Mouse (Mus musculus) MEL (cell line): ENCODE results near the gene Mipol1. TPM values are rescaled to one million over a fixed set of nuclear protein-coding genes. Genes with fewer than 3 reads are reported as not detected.

Source experiments
- DNase-seq: peaks from one replicate; pipeline ENCODE4 v3.0.0; 2011; ENCODE audit warnings: low read depth, low spot score
- H3K27ac ChIP-seq: 2 replicates; pipeline ENCODE4 v1.5.1; 2012; ENCODE audit warnings: low read depth, mild to moderate bottlenecking, control low read depth, low read length, moderate library complexity; ENCODE audit not compliant: control insufficient read depth
- H3K27me3 ChIP-seq, 2 experiments: fragments of 150-350 bp in 1 of 2; sonication (generic) in 1 of 2; 2 replicates each; pipeline ENCODE4 v1.6.1; 2012; ENCODE audit warnings: low read length in 2 of 2, mild to moderate bottlenecking in 2 of 2, improper control_type of control experiment in 1 of 2, moderate library complexity in 1 of 2; ENCODE audit not compliant: insufficient read depth in 2 of 2, control insufficient read depth in 1 of 2
- H3K36me3 ChIP-seq, 2 experiments: 2 replicates each; pipeline ENCODE4 v1.6.1; 2012 to 2014; ENCODE audit warnings: low read length in 2 of 2, improper control_type of control experiment in 1 of 2, inconsistent platforms in 1 of 2, mild to moderate bottlenecking in 1 of 2; ENCODE audit not compliant: insufficient read depth in 2 of 2, control insufficient read depth in 1 of 2
- H3K4me1 ChIP-seq, 2 experiments: fragments of 150-350 bp in 1 of 2; sonication (generic) in 1 of 2; 2 replicates each; pipeline ENCODE4 v1.6.1; 2012; ENCODE audit warnings: low read length in 2 of 2, improper control_type of control experiment in 1 of 2, mild to moderate bottlenecking in 1 of 2; ENCODE audit not compliant: insufficient read depth in 2 of 2, control insufficient read depth in 1 of 2
- H3K4me3 ChIP-seq, 2 experiments: fragments of 150-350 bp in 1 of 2; sonication (generic) in 1 of 2; 2 replicates each; pipeline ENCODE4 v1.5.1; 2012; ENCODE audit warnings: low read depth in 2 of 2, low read length in 2 of 2, mild to moderate bottlenecking in 2 of 2, moderate library complexity in 2 of 2, control low read depth in 1 of 2, improper control_type of control experiment in 1 of 2; ENCODE audit not compliant: control insufficient read depth in 1 of 2, insufficient read depth in 1 of 2
- H3K79me2 ChIP-seq: 2 replicates; pipeline ENCODE4 v1.6.1; 2012; ENCODE audit warnings: mild to moderate bottlenecking, low read length, moderate library complexity; ENCODE audit not compliant: control insufficient read depth, poor library complexity, insufficient read depth
- H3K9ac ChIP-seq: 2 replicates; pipeline ENCODE4 v1.6.1; 2012; ENCODE audit warnings: low read depth, mild to moderate bottlenecking, control low read depth, low read length, moderate library complexity; ENCODE audit not compliant: control insufficient read depth, poor library complexity, severe bottlenecking
- H3K9me3 ChIP-seq: fragments of 150-350 bp; sonication (generic); replicated peaks from 2 replicates; pipeline ENCODE4 v1.6.1; 2012; ENCODE audit warnings: mild to moderate bottlenecking, low read length, improper control_type of control experiment, moderate library complexity; ENCODE audit not compliant: insufficient read depth
- BHLHE40 ChIP-seq: IDR thresholded peaks from 2 replicates; pipeline ENCODE4 v1.6.1; 2012; ENCODE audit warnings: low read depth, mild to moderate bottlenecking, inconsistent platforms, low read length, improper control_type of control experiment, borderline replicate concordance
- CHD2 ChIP-seq: IDR thresholded peaks from 2 replicates; pipeline ENCODE4 v1.6.1; 2011; ENCODE audit warnings: low read length, improper control_type of control experiment
- CTCF ChIP-seq, 3 experiments: IDR thresholded peaks in 2 of 3; conservative IDR thresholded peaks in 1 of 3; 2 replicates each; pipeline ENCODE4 v1.5.1; 2011 to 2012; ENCODE audit warnings: low read length in 3 of 3, low read depth in 2 of 3, mild to moderate bottlenecking in 2 of 3, improper control_type of control experiment in 1 of 3, inconsistent platforms in 1 of 3, mixed read lengths in 1 of 3, moderate library complexity in 1 of 3; ENCODE audit not compliant: control insufficient read depth in 1 of 3, insufficient read depth in 1 of 3, poor library complexity in 1 of 3, severe bottlenecking in 1 of 3
- ELF1 ChIP-seq: IDR thresholded peaks from 2 replicates; pipeline ENCODE4 v1.6.1; 2014; ENCODE audit warnings: low read depth, mild to moderate bottlenecking, inconsistent platforms, low read length, improper control_type of control experiment, moderate library complexity
- EP300 ChIP-seq, 2 experiments: IDR thresholded peaks; 2 replicates each; pipeline ENCODE4 v1.6.1; 2011; ENCODE audit warnings: improper control_type of control experiment in 2 of 2, low read length in 2 of 2, low read depth in 1 of 2, mild to moderate bottlenecking in 1 of 2
- ETS1 ChIP-seq: IDR thresholded peaks from 2 replicates; pipeline ENCODE4 v1.6.1; 2012; ENCODE audit warnings: low read depth, mild to moderate bottlenecking, inconsistent platforms, low read length, improper control_type of control experiment, moderate library complexity
- GATA1 ChIP-seq: IDR thresholded peaks from 2 replicates; pipeline ENCODE4 v1.6.1; 2011; ENCODE audit warnings: low read depth, low read length, improper control_type of control experiment
- HCFC1 ChIP-seq: IDR thresholded peaks from 2 replicates; pipeline ENCODE4 v1.6.1; 2012; ENCODE audit warnings: low read depth, mild to moderate bottlenecking, inconsistent platforms, low read length, improper control_type of control experiment, moderate library complexity
- JUND ChIP-seq: IDR thresholded peaks from 2 replicates; pipeline ENCODE4 v1.6.1; 2011; ENCODE audit warnings: low read depth, mild to moderate bottlenecking, improper control_type of control experiment, low read length
- MAFK ChIP-seq: IDR thresholded peaks from 2 replicates; pipeline ENCODE4 v1.6.1; 2011; ENCODE audit warnings: low read depth, mild to moderate bottlenecking, low read length, improper control_type of control experiment, borderline replicate concordance
- MXI1 ChIP-seq: IDR thresholded peaks from 2 replicates; pipeline ENCODE4 v1.6.1; 2011; ENCODE audit warnings: mild to moderate bottlenecking, low read depth, low read length, improper control_type of control experiment
- NELFE ChIP-seq: IDR thresholded peaks from 2 replicates; pipeline ENCODE4 v1.6.1; 2011; ENCODE audit warnings: low read depth, low read length, improper control_type of control experiment
- NRF1 ChIP-seq: IDR thresholded peaks from 2 replicates; pipeline ENCODE4 v1.6.1; 2014; ENCODE audit warnings: low read depth, mild to moderate bottlenecking, inconsistent platforms, low read length, improper control_type of control experiment, moderate library complexity; ENCODE audit not compliant: poor library complexity, insufficient read depth, severe bottlenecking
- POLR2A ChIP-seq, 2 experiments: IDR thresholded peaks; 2 replicates each; pipeline ENCODE4 v1.6.1; 2011 to 2012; ENCODE audit warnings: low read length in 2 of 2, mild to moderate bottlenecking in 2 of 2, control low read depth in 1 of 2, improper control_type of control experiment in 1 of 2, low read depth in 1 of 2, moderate library complexity in 1 of 2; ENCODE audit not compliant: control insufficient read depth in 1 of 2, insufficient read depth in 1 of 2, poor library complexity in 1 of 2
- POLR2AphosphoS2 ChIP-seq: IDR thresholded peaks from 2 replicates; pipeline ENCODE4 v1.6.1; 2011; ENCODE audit warnings: low read length, improper control_type of control experiment
- RAD21 ChIP-seq: IDR thresholded peaks from 2 replicates; pipeline ENCODE4 v1.6.1; 2011; ENCODE audit warnings: mild to moderate bottlenecking, low read depth, low read length, improper control_type of control experiment
- RCOR1 ChIP-seq: IDR thresholded peaks from 2 replicates; pipeline ENCODE4 v1.6.1; 2012; ENCODE audit warnings: low read depth, mild to moderate bottlenecking, inconsistent platforms, low read length, improper control_type of control experiment
- SIN3A ChIP-seq: IDR thresholded peaks from 2 replicates; pipeline ENCODE4 v1.6.1; 2012; ENCODE audit warnings: low read length, improper control_type of control experiment, inconsistent platforms
- TAL1 ChIP-seq: IDR thresholded peaks from 2 replicates; pipeline ENCODE4 v1.6.1; 2012; ENCODE audit warnings: mild to moderate bottlenecking, inconsistent platforms, low read length, moderate library complexity, mixed read lengths
- TBP ChIP-seq: IDR thresholded peaks from 2 replicates; pipeline ENCODE4 v1.8.0; 2011; ENCODE audit warnings: low read depth, low read length, improper control_type of control experiment
- TCF12 ChIP-seq: IDR thresholded peaks from 2 replicates; pipeline ENCODE4 v1.6.1; 2014; ENCODE audit warnings: low read depth, mild to moderate bottlenecking, inconsistent platforms, low read length, improper control_type of control experiment, moderate library complexity
- USF1 ChIP-seq: IDR thresholded peaks from 2 replicates; pipeline ENCODE4 v1.6.1; 2014; ENCODE audit warnings: low read depth, mild to moderate bottlenecking, inconsistent platforms, low read length, improper control_type of control experiment, moderate library complexity
- USF2 ChIP-seq, 2 experiments: IDR thresholded peaks; 2 replicates each; pipeline ENCODE4 v1.6.1; 2011 to 2012; ENCODE audit warnings: improper control_type of control experiment in 2 of 2, low read length in 2 of 2, borderline replicate concordance in 1 of 2, inconsistent platforms in 1 of 2, low read depth in 1 of 2, mild to moderate bottlenecking in 1 of 2; ENCODE audit not compliant: insufficient read depth in 1 of 2
- ZMIZ1 ChIP-seq: IDR thresholded peaks from 2 replicates; pipeline ENCODE4 v1.6.1; 2012; ENCODE audit warnings: low read depth, mild to moderate bottlenecking, inconsistent platforms, low read length, improper control_type of control experiment, moderate library complexity
- ZNF384 ChIP-seq: IDR thresholded peaks from 2 replicates; pipeline ENCODE4 v1.6.1; 2012; ENCODE audit warnings: low read depth, mild to moderate bottlenecking, inconsistent platforms, low read length, improper control_type of control experiment
- polyA plus RNA-seq, 2 experiments: library from polyadenylated mRNA; stranded (reverse) in 1 of 2; unstranded in 1 of 2; fragments of >175 nt in 1 of 2; fragments of >200 nt in 1 of 2; gene quantifications; 2 replicates each; pipeline versions ENCODE4 v1.2.1 to v1.2.4; 2012; ENCODE audit warnings: low replicate concordance in 2 of 2, low read depth in 1 of 2; ENCODE audit not compliant: insufficient read length in 2 of 2, insufficient read depth in 1 of 2, missing spikeins in 1 of 2
- total RNA-seq: library from RNA; depleted of rRNA; stranded (reverse); fragments of 300-350 nt; gene quantifications from 2 replicates; pipeline ENCODE4 v1.2.3, GENCODE M21; 2012

The Mipol1 gene
- total and polyA plus RNA-seq, 3 experiments, result 4.0 to 8.3 TPM; not detected in 1

DNA sequence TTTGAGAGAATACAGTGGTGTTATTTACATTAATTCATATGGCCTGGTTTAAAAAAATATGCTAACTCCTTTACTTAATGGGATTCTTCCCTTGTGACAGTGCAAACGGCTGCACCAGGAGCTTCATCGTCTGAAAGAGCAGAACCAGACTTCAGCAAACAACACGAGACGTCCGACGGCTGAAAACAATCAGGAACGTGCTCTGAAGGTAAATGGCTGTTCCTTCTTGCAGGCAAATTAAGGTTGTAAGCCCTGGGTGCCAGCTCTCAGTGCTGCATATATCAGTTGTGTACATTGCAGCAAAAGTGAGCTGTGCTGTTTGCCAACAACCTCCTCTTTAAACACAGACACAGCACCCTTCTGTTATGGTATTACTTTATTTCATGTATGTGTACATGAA is 133.8 kb downstream of the Mipol1 start:
- H3K4me1 ChIP-seq, result no peaks in the 10 kb centered on the region
- no peaks in the 10 kb centered on the region for H3K27me3 ChIP-seq
- H3K4me3 ChIP-seq, result no peak overlapping the region
- no peak overlapping the region for H3K9ac ChIP-seq
- no peaks in the 10 kb centered on the region for H3K36me3 ChIP-seq
- no peak overlapping the region for H3K27ac ChIP-seq
- H3K9me3 ChIP-seq, result no peaks in the 10 kb centered on the region
- H3K79me2 ChIP-seq, result no peaks in the 10 kb centered on the region
- TF ChIP-seq ZNF384 (no peak), JUND (no peak), GATA1 (no peak), NELFE (no peak), CTCF (IDR thresholded peaks at IDR 0.05 in 2 of 3, conservative IDR thresholded peaks at IDR 0.05 in 1 of 3; ENCODE audit: control insufficient read depth in 1 of 3, insufficient read depth in 1 of 3, low read depth in 2 of 3, low read length in 3 of 3, poor library complexity in 1 of 3, severe bottlenecking in 1 of 3) (no peak), RAD21 (no peak), CHD2 (no peak), NRF1 (no peak), USF1 (no peak), TBP (no peak), RCOR1 (no peak), TCF12 (no peak), EP300 (IDR thresholded peaks at IDR 0.05; ENCODE audit: low read depth in 1 of 2, low read length in 2 of 2) (no peak), BHLHE40 (no peak)
- DNase-seq, result no peak

DNA sequence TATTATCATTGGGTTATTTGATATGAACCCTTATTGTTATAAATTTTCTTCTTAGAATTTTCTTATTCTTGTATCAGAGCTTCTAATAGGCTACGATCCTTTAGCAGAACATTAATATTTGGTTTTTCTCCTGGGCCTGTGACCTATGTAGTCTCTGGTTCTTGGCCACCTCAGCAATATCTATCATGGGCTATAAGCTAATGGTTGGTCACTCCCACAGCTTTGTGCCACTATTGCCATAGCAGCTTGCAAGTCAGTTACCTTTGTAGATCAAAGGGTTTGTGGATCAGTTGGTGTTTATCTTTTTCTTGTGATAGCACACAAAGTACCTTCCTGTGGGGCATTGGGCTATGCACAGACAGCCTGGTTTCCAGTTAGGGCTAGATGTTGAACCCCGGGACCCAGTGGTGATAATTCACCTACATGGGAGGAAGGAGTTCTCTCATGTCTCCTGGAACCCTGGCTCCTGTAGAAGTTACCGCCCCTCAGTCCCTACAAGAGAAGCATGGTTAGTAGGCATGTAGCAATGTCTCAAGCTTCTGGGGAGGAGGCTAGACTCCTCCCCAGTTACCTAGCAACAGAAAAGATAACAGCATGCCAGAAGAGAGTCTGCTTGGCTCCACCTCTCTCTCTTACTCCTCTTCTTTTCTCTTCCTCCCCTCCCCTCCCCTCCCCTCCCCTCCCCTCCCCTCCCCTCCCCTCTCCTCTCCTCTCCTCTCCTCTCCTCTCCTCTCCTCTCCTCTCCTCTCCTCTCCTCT is 141.7 kb downstream of the Mipol1 start:
- Histone ChIP-seq H3K27me3 (no peaks in the 10 kb centered on the region), H3K9me3 (no peaks in the 10 kb centered on the region), H3K4me3 (no peak overlapping the region), H3K79me2 (no peaks in the 10 kb centered on the region), H3K27ac (no peak overlapping the region), H3K4me1 (0 out of 4 replicates have a peak, but pooled peaks cover 0 to 4% of the 10 kb centered on the region in 2 experiments), H3K9ac (no peak overlapping the region), H3K36me3 (peaks cover 0 to 2% of the 10 kb centered on the region in 2 experiments; a peak in 1 of 4 replicates)
- TF ChIP-seq RAD21, result no peak
- no peak for TF ChIP-seq MAFK
- no peak for TF ChIP-seq ELF1
- TF ChIP-seq TAL1, result no peak
- TF ChIP-seq USF2 (IDR thresholded peaks at IDR 0.05; ENCODE audit: borderline replicate concordance in 1 of 2, insufficient read depth in 1 of 2, low read depth in 1 of 2, low read length in 2 of 2), result no peak
- TF ChIP-seq JUND, result no peak
- no peak for TF ChIP-seq NRF1
- no peak for TF ChIP-seq ETS1
- no peak for TF ChIP-seq POLR2A (IDR thresholded peaks at IDR 0.05; ENCODE audit: control insufficient read depth in 1 of 2, insufficient read depth in 1 of 2, low read depth in 1 of 2, low read length in 2 of 2, poor library complexity in 1 of 2)
- no peak for TF ChIP-seq SIN3A
- TF ChIP-seq HCFC1, result no peak
- no peak for TF ChIP-seq ZMIZ1
- no peak for TF ChIP-seq POLR2AphosphoS2
- TF ChIP-seq MXI1, result no peak
- DNase-seq, result peak; percentile 24
